Mouse (Mus musculus) ES-Bruce4 (cell line): ENCODE measurements around the gene Mn1. TPM values are rescaled to one million over a fixed set of nuclear protein-coding genes. Genes with fewer than 3 reads are reported as not detected.

Experiments used
- H3K27ac ChIP-seq: 2 replicates; pipeline ENCODE4 v1.5.1; 2012; ENCODE audit warnings: low read length, inconsistent platforms; ENCODE audit not compliant: insufficient read depth
- H3K27me3 ChIP-seq: 2 replicates; pipeline ENCODE4 v1.6.1; 2012; ENCODE audit warnings: mild to moderate bottlenecking, low read length, inconsistent platforms; ENCODE audit not compliant: control insufficient read depth, poor library complexity, insufficient read depth, severe bottlenecking
- H3K36me3 ChIP-seq: 2 replicates; pipeline ENCODE4 v1.6.1; 2012; ENCODE audit warnings: inconsistent platforms, mild to moderate bottlenecking, low read length, moderate library complexity; ENCODE audit not compliant: control insufficient read depth, poor library complexity, insufficient read depth, severe bottlenecking
- H3K4me1 ChIP-seq: one replicate; pipeline ENCODE4 v1.8.1; 2011; ENCODE audit warnings: low read length; ENCODE audit not compliant: control insufficient read depth, insufficient read depth
- H3K4me3 ChIP-seq: 2 replicates; pipeline ENCODE4 v1.5.1; 2011; ENCODE audit warnings: low read depth, mild to moderate bottlenecking, low read length
- H3K9ac ChIP-seq: 2 replicates; pipeline ENCODE4 v1.6.1; 2012; ENCODE audit warnings: low read depth, mild to moderate bottlenecking, inconsistent platforms; ENCODE audit not compliant: poor library complexity, severe bottlenecking
- H3K9me3 ChIP-seq: replicated peaks from 2 replicates; pipeline ENCODE4 v1.6.1; 2012; ENCODE audit warnings: mild to moderate bottlenecking, low read length, inconsistent platforms; ENCODE audit not compliant: control insufficient read depth, poor library complexity, insufficient read depth, severe bottlenecking
- CTCF ChIP-seq: IDR thresholded peaks from one replicate; pipeline ENCODE4 v1.8.1; 2011; ENCODE audit warnings: low read depth, low read length
- EP300 ChIP-seq: IDR thresholded peaks from 2 replicates; pipeline ENCODE4 v1.6.1; 2011; ENCODE audit warnings: low read depth, low read length; ENCODE audit not compliant: insufficient read depth
- POLR2A ChIP-seq: IDR thresholded peaks from one replicate; pipeline ENCODE4 v1.8.1; 2011; ENCODE audit warnings: low read length; ENCODE audit not compliant: insufficient read depth
- polyA plus RNA-seq: library from polyadenylated mRNA; stranded (reverse); fragments of >200 nt; gene quantifications from 2 replicates; pipeline ENCODE4 v1.2.4, GENCODE M21; 2011; ENCODE audit warnings: low read depth; ENCODE audit not compliant: missing spikeins, insufficient read depth, insufficient read length

Mn1 gene
- polyA plus RNA-seq: 1.9 and 3.2 TPM in 2 replicates

DNA sequence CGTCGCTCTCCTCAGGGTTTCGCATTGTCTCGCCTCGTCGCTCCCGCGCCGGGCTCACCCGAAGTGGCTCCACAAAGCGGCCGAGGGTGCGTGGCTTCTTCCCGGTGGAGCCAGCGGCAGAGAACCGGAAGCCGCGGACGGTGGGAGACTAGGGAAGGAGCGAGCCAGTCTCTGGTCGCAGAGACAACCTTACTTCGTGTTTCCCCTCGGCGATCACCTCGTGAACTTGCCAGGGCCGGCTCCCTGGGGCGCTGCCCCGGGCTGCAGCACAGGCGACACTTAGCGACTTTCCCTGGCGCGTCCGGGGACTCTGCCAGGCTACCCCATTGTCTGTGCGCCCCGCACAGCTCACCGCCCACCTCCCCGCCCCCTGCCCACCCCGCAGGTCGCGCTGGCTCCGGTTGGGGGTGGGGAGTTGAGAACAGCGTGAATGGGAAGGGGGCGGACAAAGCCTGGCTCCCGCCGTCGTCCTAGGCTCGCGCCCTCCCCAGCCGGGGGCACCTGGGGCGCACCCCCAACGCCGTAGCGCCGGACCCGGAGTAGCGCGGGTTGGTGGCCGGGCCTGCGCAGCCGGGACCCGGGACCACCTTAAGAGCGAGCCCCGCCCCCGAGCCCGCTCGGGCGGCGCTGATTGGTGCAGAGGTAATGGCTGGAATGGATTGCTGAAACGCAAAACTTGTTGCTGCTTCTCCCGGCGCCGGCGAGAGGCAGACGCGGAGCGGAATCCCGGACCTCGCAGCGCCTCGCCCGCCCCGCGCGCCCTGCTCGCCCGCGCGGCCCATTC, at the start of gene Mn1:
Gene Mn1 (plus strand): TSS at position 772 of the 784 bp plus-strand sequence.
- Histone ChIP-seq H3K27me3 (peaks cover 29% of the 10 kb centered on the region), H3K4me1 (peaks cover 2% of the 10 kb centered on the region), H3K4me3 (peak within 1 kb of the TSS; percentile 82), H3K36me3 (no peaks in the 10 kb centered on the region), H3K9me3 (no peaks in the 10 kb centered on the region), H3K27ac (no peak within 1 kb of the TSS), H3K9ac (peak within 1 kb of the TSS; percentile 90)
- TF ChIP-seq POLR2A (no peak), CTCF (no peak), EP300 (no peak)

DNA sequence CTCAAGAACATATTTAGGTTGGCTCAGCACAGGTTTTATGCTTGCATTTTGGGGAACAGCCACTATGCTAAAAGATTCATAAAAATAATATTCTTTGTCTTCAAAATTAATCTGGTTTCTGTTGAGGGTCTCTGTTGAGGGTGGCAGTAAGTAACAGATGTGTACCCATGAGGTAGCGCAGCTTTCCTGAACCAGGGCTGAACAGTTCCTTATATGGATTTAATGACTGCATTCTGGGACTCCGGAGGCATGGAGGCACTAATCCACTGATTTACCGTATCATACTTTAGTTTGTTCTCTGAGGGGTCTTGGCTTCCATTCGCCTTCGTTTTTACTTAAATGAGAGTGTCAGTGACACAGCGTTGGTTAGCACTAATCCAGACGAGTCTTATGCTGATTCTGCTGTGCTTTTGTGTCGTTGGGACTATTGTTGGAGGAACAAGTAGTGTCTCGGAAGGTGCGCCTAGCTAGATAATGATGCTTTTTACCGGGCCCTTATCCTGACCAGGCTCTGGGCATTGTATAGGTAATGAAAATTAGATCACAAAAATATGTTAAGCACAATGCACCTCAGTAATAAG, 49.1 kb upstream of the Mn1 start:
- no peaks in the 10 kb centered on the region for H3K9me3 ChIP-seq
- peaks cover 48% of the 10 kb centered on the region for H3K36me3 ChIP-seq
- no peaks in the 10 kb centered on the region for H3K27me3 ChIP-seq
- no peak overlapping the region for H3K27ac ChIP-seq
- TF ChIP-seq POLR2A: no peak
- TF ChIP-seq EP300: no peak
- no peak for TF ChIP-seq CTCF
- H3K4me3 ChIP-seq: no peak overlapping the region
- H3K4me1 ChIP-seq: peaks cover 6% of the 10 kb centered on the region
- no peak overlapping the region for H3K9ac ChIP-seq

DNA sequence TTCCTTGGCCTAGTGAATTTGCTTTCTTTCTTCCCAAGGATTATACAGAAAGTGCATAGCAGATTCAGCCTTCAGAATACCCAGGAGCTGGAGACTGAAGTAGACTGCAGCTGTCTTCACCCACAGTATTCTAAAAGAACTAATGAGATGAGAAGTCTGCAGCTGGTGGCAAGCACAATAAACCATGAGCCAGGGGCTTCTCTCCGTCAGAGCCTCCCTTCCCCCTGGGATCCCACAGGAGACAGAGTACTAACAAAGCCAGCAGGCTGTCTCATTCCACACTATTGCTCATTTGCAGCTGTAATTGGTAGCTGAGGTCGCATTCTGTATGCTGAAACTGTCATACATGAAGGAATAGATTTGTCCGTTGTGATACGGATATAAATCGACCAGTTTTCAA, 48.6 kb upstream of the Mn1 start:
- no peak overlapping the region for H3K4me3 ChIP-seq
- H3K36me3 ChIP-seq: peaks cover 48% of the 10 kb centered on the region
- H3K27ac ChIP-seq: no peak overlapping the region
- H3K4me1 ChIP-seq: peaks cover 5% of the 10 kb centered on the region
- H3K9me3 ChIP-seq: no peaks in the 10 kb centered on the region
- no peak overlapping the region for H3K9ac ChIP-seq
- TF ChIP-seq POLR2A (no peak), EP300 (no peak), CTCF (no peak)
- no peaks in the 10 kb centered on the region for H3K27me3 ChIP-seq

DNA sequence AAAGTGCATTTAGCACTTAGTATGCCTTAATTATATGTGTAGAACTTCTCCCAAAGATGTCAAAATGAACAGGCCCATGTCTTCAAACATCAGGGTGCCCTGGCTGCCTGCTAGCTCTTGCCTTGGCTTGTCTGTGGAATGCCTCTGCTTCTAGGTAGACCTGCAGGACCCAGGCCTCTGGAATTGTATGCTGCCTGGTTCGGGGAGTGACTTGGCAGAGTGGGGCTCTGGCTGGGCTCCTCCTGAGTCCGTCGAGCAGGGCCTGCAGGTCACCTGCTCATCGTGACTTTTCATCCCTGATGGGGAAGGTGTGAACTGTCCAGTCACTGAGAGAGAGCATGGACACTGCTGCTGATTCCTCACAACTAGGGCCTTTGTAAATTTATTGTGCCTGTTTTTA, 41.5 kb upstream of the Mn1 start:
- Histone ChIP-seq H3K9ac (no peak overlapping the region), H3K4me1 (no peaks in the 10 kb centered on the region), H3K27me3 (no peaks in the 10 kb centered on the region), H3K4me3 (no peak overlapping the region), H3K9me3 (no peaks in the 10 kb centered on the region), H3K36me3 (peaks cover 31% of the 10 kb centered on the region), H3K27ac (no peak overlapping the region)
- TF ChIP-seq CTCF (no peak), POLR2A (no peak), EP300 (no peak)

DNA sequence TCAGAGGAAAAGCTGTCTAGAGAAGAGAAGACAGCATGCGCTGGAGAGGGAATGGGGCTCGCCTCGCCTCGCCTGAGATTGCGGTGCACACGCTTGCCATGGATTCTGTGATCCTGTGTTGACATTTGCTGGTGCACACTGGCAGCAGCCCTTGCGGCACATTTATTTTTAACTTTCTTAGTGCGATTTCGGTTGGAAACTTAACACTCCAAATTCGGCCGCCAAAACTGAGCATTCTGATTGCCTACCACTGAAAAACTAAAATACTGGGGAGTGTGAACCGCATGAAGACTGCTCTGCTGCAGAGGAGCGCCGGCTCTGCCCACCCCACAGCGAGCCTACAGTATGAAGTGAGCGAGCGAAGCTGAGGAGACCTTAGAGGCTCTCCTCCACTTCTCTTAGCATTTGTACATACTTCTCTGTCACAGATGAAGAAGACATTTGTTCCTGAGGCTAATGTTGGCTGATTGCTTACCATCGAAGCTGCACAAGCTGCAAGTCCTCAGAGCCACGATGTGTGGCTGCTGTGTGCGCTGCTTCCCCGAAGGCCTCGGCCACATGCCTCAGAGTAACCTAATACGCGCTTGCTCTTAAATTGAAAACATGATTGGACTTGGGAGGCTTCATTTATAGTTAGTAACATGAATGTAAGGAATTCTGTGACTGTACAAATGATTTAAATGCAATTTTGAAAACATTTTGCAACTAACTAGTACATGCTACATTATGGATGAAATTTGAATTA, 40.7 kb upstream of the Mn1 start:
- no peak for TF ChIP-seq EP300
- TF ChIP-seq POLR2A: no peak
- no peak for TF ChIP-seq CTCF

More for the DNA sequence above, 40.7 kb upstream of the Mn1 start:
- Histone ChIP-seq H3K9ac (no peak overlapping the region), H3K4me3 (no peak overlapping the region), H3K9me3 (no peaks in the 10 kb centered on the region), H3K4me1 (no peaks in the 10 kb centered on the region), H3K36me3 (peaks cover 28% of the 10 kb centered on the region), H3K27me3 (no peaks in the 10 kb centered on the region), H3K27ac (no peak overlapping the region)
